Mouse (Mus musculus) heart, postnatal 14 days (tissue): Measurements from ENCODE around the gene Mab21l1. TPM values are rescaled to one million over a fixed set of nuclear protein-coding genes. Genes with fewer than 3 reads are reported as not detected.
A peak's percentile ranks its signal among the peaks of the same experiment; 100 is the strongest.

Experiments used
- DNase-seq, 2 experiments: peaks; one replicate each; pipeline ENCODE4 v3.0.0; 2021 to 2022
- intact Hi-C: fragments of 180-260 bp; cut with DNase I; formaldehyde crosslinking; loops from one replicate; pipeline ENCODE4 v1.15.1; 2025
- total RNA-seq, 2 experiments: library from RNA; stranded (reverse); gene quantifications; 2 replicates each; pipeline ENCODE4 v1.2.3; 2021

Gene Mab21l1
- total RNA-seq, 2 experiments from 2014 or later: not detected

DNA sequence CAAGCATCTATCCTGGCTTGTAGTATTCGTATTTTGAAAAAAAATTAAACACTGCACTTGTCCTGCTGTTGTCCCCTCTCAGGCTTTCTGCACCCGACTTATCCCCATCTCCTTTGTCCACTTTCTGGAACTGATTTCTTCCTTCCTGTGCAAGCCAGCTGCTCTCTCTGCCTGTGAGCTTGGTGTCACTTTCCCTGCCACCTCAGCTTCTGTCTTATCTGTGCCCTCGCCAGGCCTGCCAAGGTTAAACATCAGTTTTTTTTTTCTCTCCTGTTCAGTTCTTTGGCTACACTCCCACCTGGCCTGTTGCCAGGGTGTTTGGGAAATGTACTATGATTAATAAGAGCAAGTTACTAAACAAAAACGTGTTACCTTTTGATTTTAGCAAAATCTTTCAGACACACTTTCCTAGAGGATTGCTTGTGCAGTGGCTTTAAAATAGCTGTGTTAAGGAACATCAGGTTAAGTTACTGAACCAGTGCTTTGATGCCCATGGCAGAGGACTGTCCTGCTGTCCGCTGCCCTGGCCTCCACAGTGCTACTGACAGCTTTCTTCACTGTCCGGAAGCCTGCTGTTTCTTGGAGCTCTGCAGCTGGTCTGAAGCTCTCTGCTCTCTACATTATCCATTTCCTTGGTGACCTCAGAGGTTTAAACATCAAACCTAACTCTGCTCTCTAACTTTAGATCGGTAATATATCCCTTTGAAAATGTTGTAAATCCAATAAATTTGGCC is 11.7 kb downstream of the Mab21l1 start:
- DNase-seq: peak; percentile 76 to 85
- intact Hi-C loops: no loop called here

DNA sequence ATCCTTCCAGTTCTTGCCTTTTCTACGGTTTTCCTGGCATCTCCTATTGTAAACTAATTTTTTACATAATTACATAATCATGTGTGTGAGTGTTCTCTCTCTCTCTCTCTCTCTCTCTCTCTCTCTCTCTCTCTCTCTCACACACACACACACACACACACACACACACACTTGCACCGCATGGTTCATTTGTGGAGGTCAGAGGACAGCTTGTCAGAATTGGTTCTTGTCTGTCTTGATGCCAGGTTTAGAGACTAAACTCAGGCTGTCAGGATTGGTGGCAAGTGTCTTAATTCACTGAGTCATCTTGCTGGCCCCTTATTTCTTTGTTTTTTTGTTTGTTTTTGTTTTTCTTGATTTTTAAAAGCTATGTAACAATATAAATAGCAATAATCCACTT is 12.5 kb downstream of the Mab21l1 start:
- intact Hi-C loops: no loop called here
- no peak for DNase-seq

DNA sequence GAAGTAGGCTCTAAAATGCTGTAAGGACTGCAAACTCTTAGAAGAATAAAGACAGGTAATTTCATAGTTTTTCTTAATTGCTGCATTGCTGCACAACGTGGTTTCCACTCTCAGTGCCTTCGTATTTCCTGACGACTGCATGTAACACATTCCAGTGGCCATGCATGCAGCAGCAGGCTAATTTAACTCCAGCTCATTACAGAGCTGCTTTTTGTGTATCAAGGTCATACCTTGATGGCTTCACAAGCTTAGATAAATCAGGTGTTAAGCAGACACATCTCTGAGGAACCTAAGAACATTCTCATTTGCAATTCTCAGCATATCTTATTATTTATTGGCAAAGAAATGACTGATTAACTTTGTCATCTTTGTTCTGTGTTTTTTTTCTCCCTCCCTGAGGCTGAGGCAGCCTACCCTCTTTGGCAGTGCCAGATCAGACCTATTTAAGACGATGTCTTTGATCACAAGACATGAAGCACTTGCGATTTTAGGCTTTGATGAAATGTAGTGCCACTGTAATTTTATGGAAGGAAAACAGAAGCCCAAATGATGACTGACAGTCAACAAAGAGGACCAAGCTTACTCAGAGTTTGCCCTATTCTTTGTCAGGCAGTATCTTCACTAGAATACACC is 32.8 kb downstream of the Mab21l1 start:
- DNase-seq: no peak

DNA sequence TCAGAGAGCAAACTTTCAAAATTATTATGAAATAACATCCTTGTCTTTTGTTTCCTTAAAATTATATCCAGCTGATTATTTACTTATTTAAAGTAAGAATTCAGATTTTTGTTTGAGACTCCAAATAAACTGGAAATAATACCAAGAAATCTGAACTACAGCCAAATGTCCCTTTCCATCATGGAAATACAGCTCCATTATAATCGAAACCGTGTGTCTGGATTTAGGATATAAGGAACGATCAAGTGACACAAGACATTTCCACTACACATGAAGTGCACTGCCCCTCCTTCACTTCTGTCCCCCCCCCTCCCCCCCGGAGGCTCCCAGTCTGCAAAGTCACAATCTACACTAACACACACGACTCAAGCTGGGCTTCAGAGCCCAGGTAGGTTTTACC is 33.8 kb downstream of the Mab21l1 start:
- intact Hi-C loops: no loop called here
- no peak for DNase-seq

More for the DNA sequence above, 32.8 kb downstream of the Mab21l1 start:
- intact Hi-C loops: no loop called here

DNA sequence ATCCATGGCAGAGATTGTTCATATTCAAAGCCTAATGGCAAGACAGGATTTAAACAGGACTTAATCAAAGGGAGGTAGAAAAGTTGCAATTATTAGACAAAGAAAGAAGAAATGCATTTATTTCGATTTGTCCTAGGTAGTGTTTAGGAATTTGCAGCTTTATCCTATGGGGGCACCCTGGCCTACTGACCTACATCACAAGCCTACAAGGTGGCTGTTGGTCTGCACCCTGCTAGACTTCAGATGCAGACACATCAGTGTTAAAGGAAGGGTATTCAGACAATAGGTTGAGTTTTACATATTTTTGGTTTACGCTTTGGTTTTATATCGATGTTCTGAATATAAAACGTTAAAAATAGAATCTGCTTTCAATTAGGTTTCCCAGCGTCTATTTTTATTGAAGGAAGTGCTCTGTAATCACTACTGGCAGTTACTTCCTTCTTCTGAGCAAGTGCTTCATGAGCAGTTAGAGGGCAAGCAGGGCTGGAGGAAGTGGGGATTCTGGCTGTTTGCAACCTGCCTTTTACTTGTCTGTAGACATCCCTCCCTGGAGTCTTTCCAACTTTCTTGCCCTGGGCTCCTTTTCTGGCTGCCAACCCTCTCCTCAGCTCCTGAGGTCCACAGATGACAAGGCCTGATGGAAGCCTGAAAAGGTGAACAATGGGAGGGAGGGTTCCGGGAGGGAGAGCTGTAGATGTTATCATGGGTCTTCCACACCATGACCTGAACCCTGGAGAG is 34.5 kb downstream of the Mab21l1 start:
- intact Hi-C loops: no loop called here
- DNase-seq: no peak

DNA sequence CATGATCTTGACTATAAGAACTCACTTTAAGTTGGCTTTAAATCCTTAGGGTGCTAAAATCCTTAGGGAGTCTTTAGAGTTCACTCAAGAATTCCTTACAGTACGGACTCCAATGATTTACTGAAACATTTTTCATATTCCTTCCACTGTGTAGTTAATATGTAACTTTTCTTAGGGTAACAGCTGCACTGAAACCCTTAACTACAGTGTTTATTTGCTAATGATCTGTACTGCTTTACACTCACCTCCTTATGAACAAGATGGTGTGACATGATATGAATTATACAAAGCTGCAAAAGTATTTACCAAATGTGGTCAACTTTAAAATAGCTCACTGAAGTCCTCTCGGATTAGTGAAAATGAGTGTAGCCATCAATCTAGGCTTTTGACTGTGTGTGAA is 35.8 kb downstream of the Mab21l1 start:
- DNase-seq: no peak
- intact Hi-C loops: no loop called here

DNA sequence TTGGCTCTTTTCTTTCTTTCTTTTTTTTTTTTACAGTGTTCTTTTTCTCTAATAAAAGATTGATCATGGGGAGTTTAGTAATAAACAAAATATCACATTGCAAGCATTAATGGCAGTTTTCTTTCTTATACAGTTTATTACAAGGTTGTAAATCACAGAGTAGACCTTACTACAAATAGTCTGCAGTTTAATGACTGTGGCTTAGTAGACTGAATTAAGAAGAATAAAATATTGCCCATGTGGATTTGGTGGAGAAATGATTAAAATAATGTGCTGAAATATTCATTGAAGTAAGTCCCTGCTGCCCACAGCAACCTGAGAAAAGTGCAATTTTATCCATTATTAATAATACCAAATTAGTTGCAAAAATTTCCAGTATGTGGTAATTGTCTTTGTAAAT is 37.3 kb downstream of the Mab21l1 start:
- intact Hi-C loops: no loop called here
- DNase-seq: no peak

DNA sequence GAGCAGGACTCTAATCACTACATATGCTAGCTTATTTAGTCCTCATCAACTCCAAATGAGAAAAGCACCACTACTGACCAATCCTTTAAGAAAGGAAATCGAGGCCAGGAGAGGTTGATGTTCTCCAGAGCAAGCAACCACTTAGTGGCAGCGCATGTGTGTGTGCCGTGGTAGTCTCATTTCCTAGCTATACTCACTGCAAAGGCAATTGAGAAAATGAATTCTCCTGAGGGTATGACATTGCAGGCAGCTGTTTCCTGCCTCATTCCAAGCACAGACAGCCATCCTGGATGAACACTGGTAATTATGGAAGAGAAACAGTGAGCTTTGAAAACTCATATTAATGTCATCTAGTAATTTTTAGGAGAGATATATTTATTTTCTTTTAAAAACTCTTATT is 42.6 kb downstream of the Mab21l1 start:
- peak in 1 of 2 experiments; percentile 11 for DNase-seq

DNA sequence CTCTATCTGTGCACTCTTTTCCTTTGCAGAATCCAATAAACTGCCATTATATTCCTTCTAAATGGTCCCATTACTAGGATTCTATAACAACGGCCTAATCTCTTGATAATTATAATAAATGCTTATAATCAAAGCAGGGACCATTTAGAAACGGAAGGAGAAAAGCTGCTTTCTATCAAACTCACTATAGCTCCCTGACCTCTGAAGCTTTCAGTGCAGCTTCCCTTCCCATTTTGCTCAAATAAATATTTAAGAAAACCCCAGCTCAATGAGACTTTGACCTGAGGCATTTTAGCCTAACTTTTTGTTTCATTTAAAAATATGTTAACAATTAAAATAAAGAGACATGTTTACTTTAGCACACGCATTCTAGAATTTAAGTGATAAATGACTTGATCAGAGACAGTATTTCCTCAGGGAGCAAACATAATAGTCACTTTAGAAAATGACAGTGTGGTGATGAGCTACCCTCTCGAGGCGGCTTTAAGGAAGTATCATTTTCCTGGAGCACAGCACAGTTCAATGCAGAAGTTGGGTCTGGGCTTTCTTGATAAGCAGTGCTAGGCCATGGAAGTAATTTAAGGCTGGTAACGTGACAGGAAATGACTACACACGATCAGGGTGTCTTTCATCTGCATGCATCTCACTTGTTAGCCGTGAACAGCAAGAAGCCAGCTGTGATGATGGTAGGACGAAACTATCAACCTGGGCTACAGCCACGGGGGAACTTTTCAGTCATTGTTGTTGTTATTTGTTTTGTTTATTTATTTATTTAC is 46.4 kb downstream of the Mab21l1 start:
- DNase-seq: peak in 1 of 2 experiments; percentile 2
- intact Hi-C loops: no loop called here

More for the DNA sequence above, 42.6 kb downstream of the Mab21l1 start:
- intact Hi-C loops: no loop called here

DNA sequence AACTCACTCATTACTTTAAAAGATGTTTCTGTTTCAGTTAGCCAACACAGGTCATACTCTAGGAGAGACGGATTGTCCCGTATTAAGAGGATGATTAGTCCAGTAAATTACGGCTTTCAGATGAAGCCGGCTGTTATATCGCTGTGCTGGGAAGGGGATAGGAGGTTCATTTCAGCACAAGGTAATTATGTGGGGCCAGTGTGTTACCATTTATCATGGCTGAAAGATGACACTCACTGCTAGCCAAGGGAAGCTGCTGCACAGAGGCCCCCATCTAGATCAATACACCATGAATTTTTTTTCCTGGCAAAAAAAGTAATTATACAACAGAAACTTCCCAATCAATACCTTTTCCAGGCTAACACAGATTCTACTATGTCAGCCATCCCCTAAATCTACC is 47.9 kb downstream of the Mab21l1 start:
- intact Hi-C loops: no loop called here
- no peak for DNase-seq
